Mouse (Mus musculus): Measurements from ENCODE around the gene Gm1123.

Gm1123 gene

DNA sequence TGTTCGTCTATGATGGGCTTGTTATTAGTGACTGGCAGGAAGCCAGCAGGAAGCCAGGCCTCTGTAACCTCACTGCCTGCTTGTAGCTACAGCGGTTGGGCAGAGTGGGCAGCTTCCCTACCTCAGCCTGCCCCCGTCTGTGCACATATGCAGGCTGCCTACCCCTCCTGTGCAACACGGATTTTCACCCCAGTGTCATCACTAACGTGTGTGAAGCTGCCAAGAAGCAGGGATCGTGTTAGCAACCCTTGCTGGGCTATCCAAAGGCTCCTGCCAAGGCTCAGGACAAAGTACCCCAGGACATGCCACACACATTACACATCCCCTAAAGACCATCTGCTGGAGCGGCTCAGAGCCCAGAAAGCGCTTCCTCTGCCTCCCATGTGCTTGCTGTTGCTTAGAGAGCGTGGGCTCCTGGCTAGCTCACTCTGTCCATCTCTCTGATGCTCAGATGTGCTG, 35.6 kb downstream of the Gm1123 start:
- DNase-seq, result no peak

DNA sequence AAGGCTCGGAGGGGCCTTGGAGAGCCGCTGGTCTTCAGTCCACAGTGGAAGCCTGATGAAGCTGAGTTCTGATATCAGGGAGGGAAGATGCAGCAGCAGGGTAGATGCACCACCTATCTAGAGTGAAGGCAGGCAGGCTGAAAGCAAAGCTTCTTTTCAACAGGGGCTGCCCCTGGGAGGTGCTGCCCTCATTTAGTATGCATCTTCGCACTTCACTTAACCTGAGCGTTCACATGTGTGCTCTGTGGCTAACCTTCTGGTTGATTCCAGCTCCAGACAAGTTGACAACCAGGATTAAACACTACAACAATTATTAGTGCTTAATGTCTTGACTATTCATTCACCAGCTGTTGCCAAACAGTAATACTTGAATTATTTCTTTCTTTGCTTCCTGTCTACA, 41.4 kb downstream of the Gm1123 start:
- DNase-seq, result no peak

DNA sequence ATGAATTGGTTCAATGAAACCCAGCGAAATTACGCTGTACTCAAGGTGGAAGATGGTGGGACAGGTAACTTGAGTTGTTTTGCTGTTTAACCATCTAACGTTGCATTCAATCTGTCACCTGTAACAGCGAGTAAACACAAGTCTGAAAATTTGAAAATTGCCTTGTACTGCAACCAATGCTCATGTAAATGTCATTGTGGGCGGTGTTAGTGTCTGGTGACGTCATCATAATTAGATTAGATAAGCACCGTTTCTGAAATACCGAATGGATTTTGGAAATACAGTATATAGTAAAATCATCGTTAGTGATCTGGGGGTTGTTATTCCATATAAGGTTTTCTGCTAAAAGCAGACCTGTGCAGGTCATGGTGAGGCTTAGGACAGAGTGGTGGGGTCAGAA, 48.4 kb downstream of the Gm1123 start:
- DNase-seq, result no peak

DNA sequence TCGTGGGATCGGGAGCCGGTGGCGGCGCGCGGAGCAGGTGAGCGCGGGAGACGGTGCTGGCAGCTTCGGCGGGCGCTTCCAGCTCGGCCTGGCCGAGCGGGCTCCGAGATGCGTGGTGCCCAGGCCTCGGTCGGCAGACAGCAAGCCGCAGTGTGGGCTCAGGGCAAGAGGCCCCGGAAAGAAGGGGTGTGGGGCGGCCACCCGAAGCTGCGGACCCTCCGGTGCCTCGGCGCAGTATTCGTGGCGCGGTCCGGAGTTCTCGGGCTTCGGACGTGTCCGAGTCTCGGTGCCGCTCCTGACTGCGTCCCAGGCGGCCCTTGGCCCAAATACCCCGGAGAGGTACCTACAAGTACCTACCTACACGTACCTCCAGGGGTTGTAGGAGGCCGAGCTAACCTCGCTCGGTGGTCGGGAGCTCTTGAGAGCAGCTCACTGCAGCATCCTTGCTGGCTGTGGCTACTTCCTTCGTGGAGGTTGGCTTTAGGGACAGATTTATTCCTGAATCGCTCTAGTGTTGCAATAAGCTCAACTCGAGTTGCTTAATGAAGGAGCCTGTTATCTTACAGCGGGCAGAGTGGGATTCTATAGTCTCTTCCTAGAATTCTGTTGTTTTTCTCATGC, 48.9 kb downstream of the Gm1123 start:
- DNase-seq, result no peak

- peak; percentile 100 for DNase-seq
Observed at GRCm38 (mm10) chr9:98985800-98986475, 49.6 kb downstream of the Gm1123 start, which contains the start of gene Faim. Faim (plus strand) TSS chr9:98986373.

GRCm38 (mm10) chr9:98979431-98980416, 55.8 kb downstream of the Gm1123 start:
- DNase-seq, result peak; percentile 91

GRCm38 (mm10) chr9:98976520-98976919, 59.0 kb downstream of the Gm1123 start:
- no peak for DNase-seq

DNA sequence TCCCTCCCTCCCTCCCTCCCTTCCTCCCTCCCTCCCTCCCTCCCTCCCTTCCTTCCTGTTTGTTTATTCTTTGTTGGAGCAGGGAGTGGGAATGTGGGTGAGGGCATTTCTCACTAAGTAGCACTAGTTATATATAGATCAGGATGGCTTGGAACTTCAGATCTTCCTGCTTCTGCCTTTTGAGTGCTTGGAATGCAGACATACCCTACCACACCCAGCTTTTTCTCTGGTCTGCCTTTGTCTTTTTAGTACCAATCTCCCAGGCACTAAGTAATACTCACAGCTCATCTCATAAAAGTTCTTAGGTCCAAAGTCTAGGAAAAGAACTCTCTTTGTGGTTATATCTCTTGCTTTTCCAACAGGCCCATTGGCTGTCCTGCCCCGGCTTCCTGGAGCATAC, 59.4 kb downstream of the Gm1123 start:
- no peak for DNase-seq

DNA sequence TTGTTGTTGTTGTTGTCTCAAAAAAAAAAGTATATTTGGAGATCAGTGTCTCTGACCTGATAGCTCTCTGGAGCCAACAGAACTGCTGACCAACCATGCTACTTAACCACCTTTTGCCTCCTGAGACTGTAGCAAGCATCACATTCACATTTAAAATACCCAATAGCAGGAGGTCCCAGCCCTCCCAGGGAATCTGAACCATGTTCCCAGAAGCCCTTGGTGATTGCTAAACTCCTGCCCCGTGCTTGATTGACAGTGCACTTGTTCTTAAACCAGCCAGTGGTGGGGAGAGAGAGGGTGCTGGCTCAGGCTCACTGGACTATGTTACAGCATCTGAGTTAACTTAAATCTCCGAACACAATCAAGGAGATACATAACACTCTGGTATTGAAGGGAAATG, 60.6 kb downstream of the Gm1123 start:
- DNase-seq, result no peak

DNA sequence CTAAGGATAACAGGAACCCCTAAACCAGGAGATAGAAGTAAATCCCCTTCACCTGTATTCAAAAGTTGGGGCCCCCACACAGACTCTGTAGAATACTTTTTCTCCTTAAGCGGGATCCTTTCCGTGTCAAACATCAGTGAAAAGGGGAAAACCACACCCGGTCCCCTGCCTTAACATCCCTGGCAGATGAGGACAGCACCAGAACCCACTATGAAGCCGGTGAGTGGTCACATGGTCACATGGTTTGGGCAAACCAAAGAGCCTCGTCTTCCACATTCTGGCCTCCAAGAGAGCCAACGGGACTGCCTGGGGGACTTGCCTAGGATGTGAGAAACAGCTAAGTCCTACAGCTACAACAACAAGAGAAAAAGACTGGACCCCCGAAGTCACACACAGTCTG, 62.0 kb downstream of the Gm1123 start:
- DNase-seq, result no peak

GRCm38 (mm10) chr9:98973101-98973521, 62.4 kb downstream of the Gm1123 start:
- no peak for DNase-seq

DNA sequence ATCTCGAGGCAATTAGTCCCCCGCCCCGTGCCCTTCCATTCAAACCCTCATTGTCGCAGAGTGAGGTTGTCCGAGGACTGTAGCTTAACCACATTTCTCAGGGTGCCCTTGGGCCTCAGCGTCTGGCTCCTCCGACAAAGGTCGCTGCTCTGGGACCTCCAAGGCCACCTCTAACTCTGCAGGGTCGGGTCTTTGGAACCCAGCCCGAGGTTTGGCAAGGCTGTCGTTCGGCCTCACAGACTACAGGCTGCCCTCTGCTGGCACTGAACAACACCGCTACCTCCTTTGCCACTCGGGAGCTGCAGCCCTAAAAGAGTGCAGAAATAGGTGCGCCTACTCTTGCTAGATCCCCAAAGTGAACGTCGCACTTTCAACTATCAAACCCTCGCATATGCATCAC, 70.4 kb downstream of the Gm1123 start:
- DNase-seq, result no peak

- DNase-seq, result no peak
Observed at GRCm38 (mm10) chr9:98963661-98964060, 71.9 kb downstream of the Gm1123 start.

DNA sequence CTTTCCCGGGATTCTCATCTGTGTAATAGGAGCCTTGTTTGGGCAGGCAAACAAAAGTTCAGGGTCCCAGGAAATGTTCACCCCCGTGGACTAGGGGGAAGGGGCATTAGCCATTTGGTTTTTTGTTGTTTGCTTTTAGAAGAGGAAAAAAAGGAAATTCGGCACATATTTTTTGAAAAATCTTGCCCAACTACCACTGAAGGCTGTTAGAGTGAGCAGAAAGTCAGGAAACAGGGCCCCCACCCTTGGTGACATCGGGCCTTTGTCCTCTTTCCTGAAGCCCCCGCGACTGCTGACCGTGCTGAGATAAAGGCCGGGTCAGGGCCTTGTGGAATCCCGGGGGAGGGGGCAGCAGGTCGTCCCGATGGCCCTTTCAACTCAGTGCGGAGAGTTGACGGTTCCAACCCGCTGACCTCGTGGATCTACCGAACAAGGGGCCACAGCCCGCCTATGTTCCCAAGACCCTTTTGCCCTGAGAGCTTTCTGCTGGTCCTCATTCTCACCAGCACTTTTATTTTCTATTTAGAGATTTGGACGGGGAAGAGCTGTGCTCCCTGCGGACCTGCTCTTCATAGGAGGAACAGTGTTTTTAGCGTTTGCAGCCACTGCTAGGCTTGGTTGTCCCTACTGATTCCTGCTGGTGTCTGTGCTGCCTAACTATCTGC, 72.9 kb downstream of the Gm1123 start:
- DNase-seq, result no peak

- no peak for DNase-seq
Observed at GRCm38 (mm10) chr9:98961591-98962477, 73.7 kb downstream of the Gm1123 start.

DNA sequence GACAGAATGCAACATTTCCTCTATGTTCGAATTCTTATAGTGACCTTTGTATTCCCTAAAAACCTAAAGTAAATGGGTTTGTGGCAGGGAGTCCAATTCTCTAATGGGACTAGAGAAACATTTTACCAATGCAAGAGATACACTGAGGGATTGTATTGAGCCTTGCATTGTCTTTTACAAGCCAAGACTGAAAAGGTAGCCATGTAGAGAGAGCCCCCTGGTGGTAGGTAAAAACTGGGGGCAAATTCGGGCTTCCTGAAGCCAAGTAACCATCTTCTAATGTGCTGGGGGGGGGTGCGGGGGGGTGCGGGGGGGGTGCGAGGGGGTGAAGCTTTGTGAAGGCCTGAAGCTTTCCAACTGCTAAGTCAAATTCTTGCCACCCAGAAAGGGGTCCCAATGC, 75.2 kb downstream of the Gm1123 start:
- no peak for DNase-seq

GRCm38 (mm10) chr9:98959851-98960250, 75.7 kb downstream of the Gm1123 start:
- DNase-seq, result no peak

DNA sequence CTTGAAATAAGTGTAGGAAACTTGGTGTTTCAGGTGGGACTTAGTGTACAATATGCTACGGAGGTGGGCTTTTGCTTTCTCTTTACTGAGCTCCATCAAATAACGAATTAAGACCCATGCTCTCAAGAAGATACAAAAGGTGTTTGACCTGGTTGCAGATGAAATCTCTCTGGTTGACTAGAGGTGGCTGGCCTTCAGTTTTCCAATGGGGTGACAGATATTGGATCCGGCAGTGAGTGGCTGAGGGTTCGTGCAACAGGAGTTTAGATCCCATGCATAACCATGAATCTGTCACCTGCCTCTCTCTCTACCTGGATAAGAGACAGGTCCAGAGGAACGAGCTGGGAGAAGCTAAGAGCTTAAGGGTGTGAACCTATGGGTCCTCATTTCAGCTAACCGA, 76.9 kb downstream of the Gm1123 start:
- DNase-seq, result no peak

DNA sequence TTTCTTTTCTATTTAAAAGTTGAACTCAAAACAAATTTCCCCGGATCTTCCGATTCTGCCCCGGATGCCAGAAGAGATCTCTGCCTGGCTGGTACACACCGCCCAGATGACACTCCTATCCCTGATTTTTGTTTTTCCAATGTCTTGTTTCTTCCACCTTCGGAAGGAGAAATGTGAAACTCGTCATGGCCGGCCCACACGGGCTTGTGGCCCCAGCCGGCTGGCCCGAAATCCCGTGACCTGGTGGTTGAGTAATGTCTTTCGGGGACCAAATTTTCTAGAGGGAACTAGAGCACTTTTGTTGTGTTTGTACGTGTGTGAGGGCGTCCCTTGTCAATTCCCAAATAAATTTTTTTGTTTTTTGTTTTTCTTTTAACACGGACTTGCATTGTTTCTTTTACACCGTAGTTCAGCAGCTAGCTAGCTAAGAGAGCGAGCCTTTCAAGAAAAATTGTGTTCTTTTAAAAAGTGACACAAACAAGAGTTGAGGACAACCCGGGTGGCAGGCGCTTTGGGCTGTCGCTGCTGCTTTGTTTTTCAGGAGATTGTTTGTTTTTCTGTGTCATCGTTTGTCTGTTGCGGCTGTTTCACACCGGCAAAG, 77.7 kb downstream of the Gm1123 start:
- no peak for DNase-seq
